33 mouse cellular contexts compared by ENCODE assay signal in the genomic region with DNA sequence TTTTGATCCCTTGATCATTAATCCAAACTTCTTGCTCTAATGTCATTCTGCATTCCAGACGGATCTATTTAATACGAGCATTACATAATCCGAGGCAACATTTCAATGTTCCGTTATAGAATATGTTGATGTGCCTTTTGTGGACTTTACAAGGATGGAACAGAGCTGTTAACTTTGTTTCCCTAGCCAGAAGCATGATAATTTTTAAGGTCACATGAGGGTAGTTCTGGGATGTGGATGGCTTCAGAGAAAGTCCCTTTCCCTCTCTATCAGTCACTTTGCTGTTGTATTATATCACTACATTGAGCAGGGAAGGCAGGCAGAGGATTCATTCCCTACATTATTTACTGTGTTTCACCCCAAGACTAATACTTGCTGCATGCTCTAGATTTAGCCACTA.
"Had no signal": no experiment of that assay in that cellular context is flagged by ENCODE, and none has a peak within 500 bp of the region (broad histone marks: within the 10 kb centered on the region; RNA-seq: fewer than 3 reads in every experiment).

No protein-coding gene starts in this region.

- H3K9ac ChIP-seq: heart, embryonic 12.5 days; heart, embryonic 13.5 days; heart, embryonic 15.5 days; hindbrain, embryonic 12.5 days; hindbrain, embryonic 15.5 days; intestine, embryonic 15.5 days; kidney, embryonic 15.5 days had no signal

- H3K4me3 ChIP-seq: heart, embryonic 10.5 days; heart, embryonic 12.5 days; heart, embryonic 13.5 days; heart, embryonic 15.5 days; hindbrain, embryonic 10.5 days; hindbrain, embryonic 12.5 days; hindbrain, embryonic 15.5 days; intestine, embryonic 15.5 days; kidney, embryonic 15.5 days; layer of hippocampus, adult 2 months had no signal

- H3K9me3 ChIP-seq: heart, embryonic 10.5 days; heart, embryonic 13.5 days; heart, embryonic 15.5 days; hindbrain, embryonic 10.5 days; hindbrain, embryonic 12.5 days; hindbrain, embryonic 15.5 days; intestine, embryonic 15.5 days; kidney, embryonic 15.5 days had no signal

- H3K36me3 ChIP-seq: heart, embryonic 10.5 days; heart, embryonic 12.5 days; heart, embryonic 13.5 days; heart, embryonic 15.5 days; hindbrain, embryonic 10.5 days; hindbrain, embryonic 12.5 days; hindbrain, embryonic 15.5 days; intestine, embryonic 15.5 days; kidney, embryonic 15.5 days had no signal

- H3K27ac ChIP-seq: heart, embryonic 10.5 days; heart, embryonic 13.5 days; heart, embryonic 15.5 days; hindbrain, embryonic 10.5 days; hindbrain, embryonic 12.5 days; hindbrain, embryonic 15.5 days; hindbrain, postnatal 0 days; intestine, embryonic 15.5 days; kidney, embryonic 15.5 days; kidney, postnatal 0 days; layer of hippocampus, adult 2 months had no signal

- H3K27me3 ChIP-seq: heart, embryonic 12.5 days; heart, embryonic 13.5 days; heart, embryonic 15.5 days; hindbrain, embryonic 12.5 days; hindbrain, embryonic 15.5 days; intestine, embryonic 15.5 days; kidney, embryonic 15.5 days had no signal

- DNase-seq: heart, postnatal 10 days; heart, postnatal 14 days; heart, postnatal 36 days; heart, postnatal 4 days; kidney, adult 11 months; kidney, adult 18-20 months; kidney, adult 2 months; kidney, adult 8-10 months; kidney, adult 9 months; kidney, postnatal 10 days; kidney, postnatal 14 days; kidney, postnatal 25 days; kidney, postnatal 36 days; kidney, postnatal 4 days; layer of hippocampus, adult 9-11 months; layer of hippocampus, postnatal 36 days had no signal

- H3K4me1 ChIP-seq: heart, embryonic 10.5 days; heart, embryonic 12.5 days; heart, embryonic 13.5 days; heart, embryonic 15.5 days; hindbrain, embryonic 10.5 days; hindbrain, embryonic 12.5 days; hindbrain, embryonic 15.5 days; intestine, embryonic 15.5 days; kidney, embryonic 15.5 days had no signal

- ATAC-seq: hindbrain, embryonic 16.5 days; hindbrain, postnatal 0 days; inflammation-experienced regulatory T-cells, adult 6 months; intestine, embryonic 15.5 days; intestine, embryonic 16.5 days; intestine, postnatal 0 days had no signal

- H3K4me2 ChIP-seq: heart, embryonic 11.5 days; heart, embryonic 12.5 days; heart, embryonic 13.5 days; heart, embryonic 15.5 days; hindbrain, embryonic 12.5 days; hindbrain, embryonic 15.5 days; intestine, embryonic 15.5 days; kidney, embryonic 15.5 days had no signal
